Mouse (Mus musculus) lung, postnatal 0 days (tissue): ENCODE data around the gene Six3. TPM values are rescaled to one million over a fixed set of nuclear protein-coding genes. Genes with fewer than 3 reads are reported as not detected.

Experiments
- ATAC-seq: fragments of 200-750 bp; cut with Nextera tagmentation; 2 replicates; pipeline ENCODE4 v1.8.0; 2017; ENCODE audit warnings: moderate library complexity
- DNase-seq: peaks from one replicate; pipeline ENCODE4 v3.0.0-alpha.2; 2016; ENCODE audit warnings: low spot score
- H3K27ac ChIP-seq: fragments of 300-500 bp; sonication (generic); 2 replicates; pipeline ENCODE4 v1.5.1; 2014; ENCODE audit warnings: antibody characterized with exemption, mild to moderate bottlenecking, low read length, mixed read lengths
- H3K27me3 ChIP-seq: fragments of 300-500 bp; sonication (generic); replicated peaks from 2 replicates; pipeline ENCODE4 v1.6.1; 2014; ENCODE audit warnings: low read length, mixed read lengths; ENCODE audit not compliant: insufficient read depth
- H3K36me3 ChIP-seq: fragments of 300-500 bp; sonication (generic); 2 replicates; pipeline ENCODE4 v1.6.1; 2014; ENCODE audit warnings: low read length, mixed read lengths; ENCODE audit not compliant: insufficient read depth
- H3K4me1 ChIP-seq: fragments of 300-500 bp; sonication (generic); 2 replicates; pipeline ENCODE4 v1.6.1; 2014; ENCODE audit warnings: antibody characterized with exemption, low read depth, low read length, mixed read lengths; ENCODE audit not compliant: insufficient read depth
- H3K4me2 ChIP-seq: fragments of 300-500 bp; sonication (generic); replicated peaks from 2 replicates; pipeline ENCODE4 v1.6.1; 2014; ENCODE audit warnings: low read depth, mild to moderate bottlenecking, low read length, moderate library complexity, mixed read lengths
- H3K4me3 ChIP-seq: fragments of 300-500 bp; sonication (generic); 2 replicates; pipeline ENCODE4 v1.5.1; 2014; ENCODE audit warnings: low read depth, low read length
- H3K9ac ChIP-seq: fragments of 300-500 bp; sonication (generic); replicated peaks from 2 replicates; pipeline ENCODE4 v1.6.1; 2014; ENCODE audit warnings: low read depth, mild to moderate bottlenecking
- H3K9me3 ChIP-seq: fragments of 300-500 bp; sonication (generic); 2 replicates; pipeline ENCODE4 v1.6.1; 2016; ENCODE audit warnings: low read length, mixed read lengths
- CTCF ChIP-seq: IDR thresholded peaks from 2 replicates; pipeline ENCODE4 v1.5.1; 2016; ENCODE audit warnings: antibody characterized with exemption, mild to moderate bottlenecking
- EP300 ChIP-seq: IDR thresholded peaks from 2 replicates; pipeline ENCODE4 v1.6.1; 2016; ENCODE audit warnings: antibody characterized with exemption, mild to moderate bottlenecking, control low read depth
- WGBS: fragments of 180-500 bp; shearing (Covaris S2); extraction: QIAGEN DNeasy Blood & Tissue Kit; methylation state at CpG from one replicate; pipeline ENCODE4 v1.1.7; 2014; 5-methylcytosine and 5-hydroxymethylcytosine counted together
- polyA plus RNA-seq: library from polyadenylated mRNA; unstranded; fragments of >200 nt; fragmentation: Nextera tagmentation; extraction: Ambion mirVana; gene quantifications from 2 replicates; pipeline ENCODE4 v1.2.1, GENCODE M21; 2015

The Six3 gene
- polyA plus RNA-seq, 1 experiment from 2014 or later, result not detected

- Histone ChIP-seq H3K9me3 (no peaks in the 10 kb centered on the region), H3K4me3 (no peak overlapping the region), H3K27me3 (peaks cover 76% of the 10 kb centered on the region), H3K4me1 (no peaks in the 10 kb centered on the region), H3K9ac (no peak overlapping the region), H3K27ac (no peak overlapping the region), H3K36me3 (no peaks in the 10 kb centered on the region), H3K4me2 (no peak overlapping the region)
- WGBS, result 2% methylated on average over 26 of the region's 26 CpGs
- ATAC-seq, result no peak
- no peak for DNase-seq
- no peak for TF ChIP-seq EP300
- TF ChIP-seq CTCF, result no peak
These were observed 11.9 kb downstream of the Six3 start for GRCm38 (mm10) chr17:85624981-85625940.

- no peak for ATAC-seq
- Histone ChIP-seq H3K4me2 (no peak overlapping the region), H3K4me1 (no peaks in the 10 kb centered on the region), H3K27me3 (peaks cover 66% of the 10 kb centered on the region), H3K36me3 (no peaks in the 10 kb centered on the region), H3K27ac (no peak overlapping the region), H3K4me3 (no peak overlapping the region), H3K9me3 (no peaks in the 10 kb centered on the region), H3K9ac (no peak overlapping the region)
- no peak for DNase-seq
- 8% methylated on average over 14 of the region's 14 CpGs for WGBS
- TF ChIP-seq CTCF, result no peak
These were observed 12.9 kb downstream of the Six3 start for GRCm38 (mm10) chr17:85626091-85626860.

- TF ChIP-seq CTCF (no peak), EP300 (no peak)
- Histone ChIP-seq H3K4me3 (no peak overlapping the region), H3K4me1 (no peaks in the 10 kb centered on the region), H3K4me2 (no peak overlapping the region), H3K27ac (no peak overlapping the region), H3K27me3 (peaks cover 59% of the 10 kb centered on the region), H3K9ac (no peak overlapping the region), H3K9me3 (no peaks in the 10 kb centered on the region), H3K36me3 (no peaks in the 10 kb centered on the region)
- DNase-seq, result no peak
- ATAC-seq, result no peak
- WGBS, result 40% methylated on average over 5 of the region's 5 CpGs
These were observed 14.3 kb downstream of the Six3 start for GRCm38 (mm10) chr17:85627751-85628150.

GRCm38 (mm10) chr17:85628811-85629210 lies 15.4 kb downstream of the Six3 start:
- no peak overlapping the region for H3K4me2 ChIP-seq
- H3K9me3 ChIP-seq, result no peaks in the 10 kb centered on the region
- no peak for ATAC-seq
- peaks cover 50% of the 10 kb centered on the region for H3K27me3 ChIP-seq
- WGBS, result 17% methylated on average over 8 of the region's 8 CpGs
- no peaks in the 10 kb centered on the region for H3K4me1 ChIP-seq
- H3K27ac ChIP-seq, result no peak overlapping the region
- no peak overlapping the region for H3K4me3 ChIP-seq
- no peak for DNase-seq
- H3K9ac ChIP-seq, result no peak overlapping the region
- TF ChIP-seq CTCF, result no peak
- TF ChIP-seq EP300, result no peak
- no peaks in the 10 kb centered on the region for H3K36me3 ChIP-seq

GRCm38 (mm10) chr17:85629396-85629795 lies 16.0 kb downstream of the Six3 start:
- DNase-seq, result no peak
- peaks cover 48% of the 10 kb centered on the region for H3K27me3 ChIP-seq
- TF ChIP-seq EP300, result no peak
- TF ChIP-seq CTCF, result no peak
- 95% methylated on average over 1 of the region's 1 CpGs for whole genome bisulfite sequencing
- no peak overlapping the region for H3K9ac ChIP-seq
- H3K4me1 ChIP-seq, result no peaks in the 10 kb centered on the region
- ATAC-seq, result no peak
- H3K27ac ChIP-seq, result no peak overlapping the region
- no peaks in the 10 kb centered on the region for H3K36me3 ChIP-seq
- no peak overlapping the region for H3K4me2 ChIP-seq
- H3K9me3 ChIP-seq, result no peaks in the 10 kb centered on the region
- H3K4me3 ChIP-seq, result no peak overlapping the region

- Histone ChIP-seq H3K36me3 (no peaks in the 10 kb centered on the region), H3K9ac (no peak overlapping the region), H3K27ac (no peak overlapping the region), H3K27me3 (peaks cover 40% of the 10 kb centered on the region), H3K9me3 (no peaks in the 10 kb centered on the region), H3K4me3 (no peak overlapping the region), H3K4me2 (no peak overlapping the region), H3K4me1 (no peaks in the 10 kb centered on the region)
- no peak for DNase-seq
- 28% methylated on average over 22 of the region's 22 CpGs for WGBS
- TF ChIP-seq EP300 (no peak), CTCF (no peak)
- no peak for ATAC-seq
These were observed 17.1 kb downstream of the Six3 start for GRCm38 (mm10) chr17:85630296-85631050.
